Mouse (Mus musculus) CH12.LX (cell line): ENCODE data around the gene Pmepa1. TPM values are rescaled to one million over a fixed set of nuclear protein-coding genes. Genes with fewer than 3 reads are reported as not detected.

Experiments used
- DNase-seq: peaks from one replicate; pipeline ENCODE4 v3.0.0-alpha.2; 2013; ENCODE audit errors: extremely low read depth
- H3K27ac ChIP-seq: 2 replicates; pipeline ENCODE4 v1.5.1; 2012; ENCODE audit warnings: low read depth, mild to moderate bottlenecking, control low read depth, moderate library complexity; ENCODE audit not compliant: insufficient read depth
- H3K27me3 ChIP-seq: replicated peaks from 2 replicates; pipeline ENCODE3; 2012; ENCODE audit warnings: inconsistent platforms
- H3K36me3 ChIP-seq, 2 experiments: replicated peaks in 1 of 2; 2 replicates each; pipeline versions ENCODE3 to v1.6.1; 2012; ENCODE audit warnings: inconsistent platforms in 1 of 2, low read length in 1 of 2, mild to moderate bottlenecking in 1 of 2, mixed read lengths in 1 of 2, moderate library complexity in 1 of 2; ENCODE audit not compliant: control insufficient read depth in 1 of 2, insufficient read depth in 1 of 2
- H3K4me1 ChIP-seq, 2 experiments: 2 replicates each; pipeline ENCODE4 v1.6.1; 2012; ENCODE audit warnings: inconsistent platforms in 1 of 2, moderate library complexity in 1 of 2; ENCODE audit not compliant: insufficient read depth in 2 of 2, control insufficient read depth in 1 of 2
- H3K4me2 ChIP-seq: 2 replicates; pipeline ENCODE4 v1.6.1; 2012; ENCODE audit warnings: low read depth, mild to moderate bottlenecking, control low read depth; ENCODE audit not compliant: poor library complexity, insufficient read depth, severe bottlenecking
- H3K4me3 ChIP-seq, 3 experiments: fragments of 150-350 bp in 1 of 3; sonication (generic) in 1 of 3; replicated peaks in 1 of 3; 2 replicates each; pipeline versions ENCODE3 to v1.5.1; 2011 to 2012; ENCODE audit warnings: low read depth in 2 of 3, low read length in 2 of 3, mild to moderate bottlenecking in 2 of 3, moderate library complexity in 2 of 3, control low read depth in 1 of 3, improper control_type of control experiment in 1 of 3, inconsistent platforms in 1 of 3, mixed read lengths in 1 of 3; ENCODE audit not compliant: poor library complexity in 1 of 3
- H3K79me2 ChIP-seq: replicated peaks from 2 replicates; pipeline ENCODE4 v1.6.1; 2012; ENCODE audit warnings: mild to moderate bottlenecking, moderate library complexity; ENCODE audit not compliant: control insufficient read depth, poor library complexity, insufficient read depth, severe bottlenecking; ENCODE audit errors: extremely low read depth
- H3K9ac ChIP-seq: 2 replicates; pipeline ENCODE4 v1.6.1; 2012; ENCODE audit warnings: low read depth, mild to moderate bottlenecking, control low read depth, moderate library complexity; ENCODE audit not compliant: insufficient read depth
- H3K9me3 ChIP-seq: replicated peaks from 2 replicates; pipeline ENCODE3; 2012; ENCODE audit warnings: low read length, inconsistent platforms, mixed read lengths
- BHLHE40 ChIP-seq: IDR thresholded peaks from 2 replicates; pipeline ENCODE4 v1.6.1; 2011; ENCODE audit warnings: mild to moderate bottlenecking, low read depth, low read length, improper control_type of control experiment
- CHD1 ChIP-seq: IDR thresholded peaks from 2 replicates; pipeline ENCODE4 v1.6.1; 2012; ENCODE audit warnings: low read depth, low read length, improper control_type of control experiment, inconsistent platforms
- E2F4 ChIP-seq: IDR thresholded peaks from 2 replicates; pipeline ENCODE4 v1.6.1; 2011; ENCODE audit warnings: low read depth, low read length, improper control_type of control experiment; ENCODE audit not compliant: insufficient replicate concordance
- ETS1 ChIP-seq: conservative IDR thresholded peaks from 2 replicates; pipeline ENCODE4 v1.6.1; 2012; ENCODE audit warnings: low read depth, mild to moderate bottlenecking, inconsistent platforms, low read length, improper control_type of control experiment, moderate library complexity
- GABPA ChIP-seq: IDR thresholded peaks from 2 replicates; pipeline ENCODE4 v1.6.1; 2012; ENCODE audit warnings: low read depth, low read length, improper control_type of control experiment, inconsistent platforms; ENCODE audit not compliant: insufficient replicate concordance
- IRF4 ChIP-seq: IDR thresholded peaks from 2 replicates; pipeline ENCODE4 v1.6.1; 2014; ENCODE audit warnings: low read depth, mild to moderate bottlenecking, inconsistent platforms, low read length, improper control_type of control experiment
- JUND ChIP-seq: conservative IDR thresholded peaks from 2 replicates; pipeline ENCODE4 v1.6.1; 2011; ENCODE audit warnings: low read depth, low read length, improper control_type of control experiment
- MAFK ChIP-seq: IDR thresholded peaks from 2 replicates; pipeline ENCODE4 v1.6.1; 2011; ENCODE audit warnings: low read length, improper control_type of control experiment; ENCODE audit not compliant: insufficient replicate concordance
- MAX ChIP-seq: IDR thresholded peaks from 2 replicates; pipeline ENCODE4 v1.6.1; 2011; ENCODE audit warnings: low read length, improper control_type of control experiment
- MAZ ChIP-seq: IDR thresholded peaks from 2 replicates; pipeline ENCODE4 v1.6.1; 2012; ENCODE audit warnings: low read depth, mild to moderate bottlenecking, inconsistent platforms, low read length, improper control_type of control experiment, moderate library complexity
- MXI1 ChIP-seq: IDR thresholded peaks from 2 replicates; pipeline ENCODE4 v1.6.1; 2011; ENCODE audit warnings: mild to moderate bottlenecking, low read depth, low read length, improper control_type of control experiment
- MYC ChIP-seq: IDR thresholded peaks from 2 replicates; pipeline ENCODE4 v1.6.1; 2011; ENCODE audit warnings: low read depth, mild to moderate bottlenecking, improper control_type of control experiment, low read length
- NELFE ChIP-seq: IDR thresholded peaks from 2 replicates; pipeline ENCODE4 v1.6.1; 2011; ENCODE audit warnings: low read depth, low read length, improper control_type of control experiment
- NRF1 ChIP-seq: IDR thresholded peaks from 2 replicates; pipeline ENCODE4 v1.6.1; 2014; ENCODE audit warnings: low read depth, mild to moderate bottlenecking, inconsistent platforms, low read length, improper control_type of control experiment, moderate library complexity
- POLR2A ChIP-seq: IDR thresholded peaks from 2 replicates; pipeline ENCODE4 v1.6.1; 2011; ENCODE audit warnings: low read depth, mild to moderate bottlenecking, improper control_type of control experiment, low read length
- POLR2AphosphoS2 ChIP-seq: IDR thresholded peaks from 2 replicates; pipeline ENCODE4 v1.6.1; 2011; ENCODE audit warnings: low read depth, low read length, improper control_type of control experiment
- RAD21 ChIP-seq: IDR thresholded peaks from 2 replicates; pipeline ENCODE4 v1.6.1; 2011; ENCODE audit warnings: low read depth, mild to moderate bottlenecking, low read length, improper control_type of control experiment, moderate library complexity
- SIN3A ChIP-seq: IDR thresholded peaks from 2 replicates; pipeline ENCODE4 v1.6.1; 2012; ENCODE audit warnings: low read length, improper control_type of control experiment, inconsistent platforms
- TBP ChIP-seq: conservative IDR thresholded peaks from 2 replicates; pipeline ENCODE4 v1.6.1; 2011; ENCODE audit warnings: low read depth, low read length, improper control_type of control experiment
- TCF12 ChIP-seq: IDR thresholded peaks from 2 replicates; pipeline ENCODE4 v1.6.1; 2014; ENCODE audit warnings: low read depth, mild to moderate bottlenecking, inconsistent platforms, low read length, improper control_type of control experiment
- USF1 ChIP-seq: IDR thresholded peaks from 2 replicates; pipeline ENCODE4 v1.6.1; 2014; ENCODE audit warnings: low read depth, mild to moderate bottlenecking, inconsistent platforms, low read length, improper control_type of control experiment
- ZKSCAN1 ChIP-seq: IDR thresholded peaks from 2 replicates; pipeline ENCODE4 v1.6.1; 2012; ENCODE audit warnings: low read depth, inconsistent platforms, low read length, improper control_type of control experiment, borderline replicate concordance
- ZMIZ1 ChIP-seq: IDR thresholded peaks from 2 replicates; pipeline ENCODE4 v1.6.1; 2012; ENCODE audit warnings: low read depth, mild to moderate bottlenecking, inconsistent platforms, low read length, improper control_type of control experiment
- dilution Hi-C: fragments of 300-500 bp; cut with MboI; formaldehyde crosslinking; loops from 2 replicates; pipeline ENCODE4 v1.14.3; 2020; ENCODE audit warnings: low sequenced_read_pairs; ENCODE audit not compliant: extremely low pct_unique_long_range_greater_than_20kb, extremely low pct_ligation_motif_present
- in situ Hi-C: fragments of 300-500 bp; cut with MboI; formaldehyde crosslinking; loops from 3 replicates; pipeline ENCODE4 v1.14.3; 2019; ENCODE audit warnings: low sequenced_read_pairs, low pct_ligation_motif_present, low pct_unique_long_range_greater_than_20kb, mixed read lengths
- polyA plus RNA-seq: library from polyadenylated mRNA; unstranded; fragments of >175 nt; gene quantifications from 2 replicates; pipeline ENCODE4 v1.2.1, GENCODE M21; 2012; ENCODE audit warnings: low read depth; ENCODE audit not compliant: insufficient read length
- total RNA-seq, 2 experiments: library from RNA; depleted of rRNA; stranded (reverse); fragments of 300-350 nt in 1 of 2; fragments of >200 nt in 1 of 2; gene quantifications; 2 replicates each; pipeline ENCODE4 v1.2.3; 2012 to 2014

Gene Pmepa1
- total and polyA plus RNA-seq, 3 experiments: 1.6 to 11.8 (median 9.9) TPM

GRCm38 (mm10) chr2:173203726-173204125 lies 72.6 kb downstream of the Pmepa1 start:
- in situ Hi-C loops (no loop called here), dilution Hi-C loops (no loop called here)
- TF ChIP-seq GABPA (no peak), TBP (no peak), MAFK (no peak), MXI1 (no peak), MAZ (no peak), JUND (no peak), NELFE (no peak), MAX (no peak), IRF4 (no peak), E2F4 (no peak), ETS1 (no peak)
- Histone ChIP-seq H3K79me2 (no peaks in the 10 kb centered on the region), H3K4me2 (no peak overlapping the region), H3K27me3 (peaks cover 22% of the 10 kb centered on the region), H3K9ac (no peak overlapping the region), H3K9me3 (peaks cover 3% of the 10 kb centered on the region), H3K27ac (no peak overlapping the region), H3K4me3 (no peak overlapping the region), H3K4me1 (peaks cover 0 to 4% of the 10 kb centered on the region in 2 experiments; a peak in 1 of 4 replicates), H3K36me3 (no peaks in the 10 kb centered on the region)
- DNase-seq: no peak

GRCm38 (mm10) chr2:173202924-173203689 lies 73.2 kb downstream of the Pmepa1 start:
- Histone ChIP-seq H3K9ac (no peak overlapping the region), H3K79me2 (no peaks in the 10 kb centered on the region), H3K4me3 (no peak overlapping the region), H3K4me2 (no peak overlapping the region), H3K27ac (no peak overlapping the region), H3K36me3 (no peaks in the 10 kb centered on the region), H3K9me3 (peaks cover 3% of the 10 kb centered on the region), H3K27me3 (peaks cover 23% of the 10 kb centered on the region), H3K4me1 (peaks cover 0 to 4% of the 10 kb centered on the region in 2 experiments; a peak in 1 of 4 replicates)
- in situ Hi-C loops: no loop called here
- dilution Hi-C loops: no loop called here
- TF ChIP-seq MAX: no peak
- DNase-seq: no peak

- Histone ChIP-seq H3K27ac (no peak overlapping the region), H3K36me3 (no peaks in the 10 kb centered on the region), H3K9me3 (peaks cover 12% of the 10 kb centered on the region), H3K79me2 (no peaks in the 10 kb centered on the region), H3K4me2 (no peak overlapping the region), H3K27me3 (peaks cover 40% of the 10 kb centered on the region), H3K4me1 (no peaks in the 10 kb centered on the region), H3K4me3 (no peak overlapping the region), H3K9ac (no peak overlapping the region)
- in situ Hi-C loops (loop anchor here (25.0 kb wide), 1 partner anchor 357 kb away; no protein-coding TSS in a partner anchor), dilution Hi-C loops (no loop called here)
- DNase-seq: no peak
- no peak for TF ChIP-seq POLR2AphosphoS2
- TF ChIP-seq BHLHE40: no peak
- TF ChIP-seq SIN3A: no peak
- no peak for TF ChIP-seq TBP
- no peak for TF ChIP-seq NRF1
- no peak for TF ChIP-seq MYC
- no peak for TF ChIP-seq MAX
- TF ChIP-seq CHD1: no peak
- no peak for TF ChIP-seq TCF12
- TF ChIP-seq USF1: no peak
- TF ChIP-seq POLR2A: no peak
- TF ChIP-seq RAD21: no peak
- TF ChIP-seq ZMIZ1: no peak
- no peak for TF ChIP-seq MAFK
- TF ChIP-seq ZKSCAN1: no peak
Measured at GRCm38 (mm10) chr2:173194796-173195195, 81.5 kb downstream of the Pmepa1 start.
